Mouse (Mus musculus): Measurements from ENCODE around the gene Hoxa3.

Hoxa3 gene

GRCm38 (mm10) chr6:52232568-52232965, 19.4 kb upstream of the Hoxa3 start:
- 3% methylated on average over 18 of the region's 18 CpGs for WGBS

GRCm38 (mm10) chr6:52231885-52232567, 18.9 kb upstream of the Hoxa3 start:
- 3% methylated on average over 18 of the region's 18 CpGs for WGBS

GRCm38 (mm10) chr6:52230516-52231165, 17.5 kb upstream of the Hoxa3 start, which contains the start of gene Hoxa9:
TSS of gene Hoxa9 (minus strand) at chr6:52231089.
- WGBS: 3% methylated on average over 22 of the region's 36 CpGs

- 3% methylated on average over 44 of the region's 44 CpGs for WGBS
Observed at GRCm38 (mm10) chr6:52229558-52230416, 16.7 kb upstream of the Hoxa3 start.

GRCm38 (mm10) chr6:52228475-52229465, 15.6 kb upstream of the Hoxa3 start:
- WGBS: 3% methylated on average over 38 of the region's 38 CpGs

- WGBS: 3% methylated on average over 11 of the region's 11 CpGs
Observed at GRCm38 (mm10) chr6:52227470-52228222, 14.5 kb upstream of the Hoxa3 start.

- WGBS: 5% methylated on average over 26 of the region's 26 CpGs
Observed at GRCm38 (mm10) chr6:52226569-52227257, 13.6 kb upstream of the Hoxa3 start.

- 4% methylated on average over 69 of the region's 69 CpGs for WGBS
Observed at GRCm38 (mm10) chr6:52225612-52226568, 12.8 kb upstream of the Hoxa3 start.

GRCm38 (mm10) chr6:52224895-52225611, 11.9 kb upstream of the Hoxa3 start:
- 2% methylated on average over 36 of the region's 36 CpGs for WGBS

GRCm38 (mm10) chr6:52223939-52224760, 11.0 kb upstream of the Hoxa3 start:
- 15% methylated on average over 24 of the region's 24 CpGs for WGBS

GRCm38 (mm10) chr6:52222729-52223128, 9.6 kb upstream of the Hoxa3 start:
- WGBS: 57% methylated on average over 13 of the region's 13 CpGs

GRCm38 (mm10) chr6:52221993-52222685, 9.0 kb upstream of the Hoxa3 start:
- 17% methylated on average over 21 of the region's 21 CpGs for WGBS

GRCm38 (mm10) chr6:52221337-52221992, 8.3 kb upstream of the Hoxa3 start, which contains the start of gene Hoxa7:
TSS of gene Hoxa7 (minus strand) at chr6:52221854.
- WGBS: 1% methylated on average over 46 of the region's 46 CpGs

- 11% methylated on average over 12 of the region's 12 CpGs for WGBS
Observed at GRCm38 (mm10) chr6:52220865-52221310, 7.8 kb upstream of the Hoxa3 start.

- 29% methylated on average over 32 of the region's 32 CpGs for WGBS
Observed at GRCm38 (mm10) chr6:52220003-52220864, 7.1 kb upstream of the Hoxa3 start.

Measured in cerebral cortex, adult 2 months (tissue).